Mouse (Mus musculus): Measurements from ENCODE around the gene Csf2. TPM values are rescaled to one million over a fixed set of nuclear protein-coding genes. Genes with fewer than 3 reads are reported as not detected.

The Csf2 gene
- polyA plus RNA-seq, 1 experiment from 2014 or later = not detected

DNA sequence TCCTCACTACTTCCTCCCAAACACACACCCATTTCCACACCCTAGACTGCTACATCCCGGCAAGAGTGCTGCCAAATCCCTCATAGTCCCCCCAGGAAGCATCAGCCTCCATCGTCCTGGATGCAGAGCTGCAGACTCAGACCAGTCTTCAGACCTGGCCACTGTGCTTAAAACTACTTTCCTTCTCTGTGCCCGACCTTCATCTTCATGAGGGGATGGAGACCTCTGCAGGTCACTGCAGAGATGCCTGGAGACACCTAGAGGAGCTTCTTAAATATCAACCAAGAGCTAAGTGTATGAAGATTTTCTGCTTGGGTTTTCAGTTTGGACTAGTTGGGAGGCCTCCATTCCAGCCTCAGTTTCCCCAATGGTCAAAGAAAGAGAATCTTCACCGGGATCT is 4.6 kb upstream of the Csf2 start:
- H3K9me3 ChIP-seq (replicated peaks; ENCODE audit: control insufficient read depth, low read length) = no peaks in the 10 kb centered on the region
- no peak overlapping the region for H3K4me3 ChIP-seq (ENCODE audit: low read depth, low read length)
- no peak overlapping the region for H3K4me2 ChIP-seq (ENCODE audit: low read depth, low read length)
- WGBS = 72% methylated on average over 4 of the region's 4 CpGs
- no peaks in the 10 kb centered on the region for H3K4me1 ChIP-seq (ENCODE audit: control insufficient read depth, insufficient read depth, low read length)
- no peak for ATAC-seq (replicated peaks; ENCODE audit: insufficient number of reproducible peaks, low FRiP score, low TSS enrichment, low read depth)
- no peaks in the 10 kb centered on the region for H3K36me3 ChIP-seq (replicated peaks; ENCODE audit: control insufficient read depth, insufficient read depth, low read depth, low read length)
- H3K27me3 ChIP-seq (ENCODE audit: control insufficient read depth, insufficient read depth, low read length) = no peaks in the 10 kb centered on the region
- no peak overlapping the region for H3K27ac ChIP-seq (replicated peaks; ENCODE audit: low read depth, low read length)
- no peak for DNase-seq (ENCODE audit: low spot score)
- no peak overlapping the region for H3K9ac ChIP-seq (replicated peaks; ENCODE audit: low read length)

GRCm38 (mm10) chr11:54250575-54250974 is 1.1 kb upstream of the Csf2 start:
- no peak overlapping the region for H3K4me2 ChIP-seq (ENCODE audit: low read depth, low read length)
- H3K27me3 ChIP-seq (ENCODE audit: control insufficient read depth, insufficient read depth, low read length) = no peaks in the 10 kb centered on the region
- ATAC-seq (replicated peaks; ENCODE audit: insufficient number of reproducible peaks, low FRiP score, low TSS enrichment, low read depth) = no peak
- 94% methylated on average over 11 of the region's 11 CpGs for WGBS
- no peak for DNase-seq (ENCODE audit: low spot score)
- H3K4me1 ChIP-seq (ENCODE audit: control insufficient read depth, insufficient read depth, low read length) = no peaks in the 10 kb centered on the region
- no peaks in the 10 kb centered on the region for H3K9me3 ChIP-seq (replicated peaks; ENCODE audit: control insufficient read depth, low read length)
- no peaks in the 10 kb centered on the region for H3K36me3 ChIP-seq (replicated peaks; ENCODE audit: control insufficient read depth, insufficient read depth, low read depth, low read length)
- no peak overlapping the region for H3K9ac ChIP-seq (replicated peaks; ENCODE audit: low read length)
- no peak overlapping the region for H3K4me3 ChIP-seq (ENCODE audit: low read depth, low read length)
- H3K27ac ChIP-seq (replicated peaks; ENCODE audit: low read depth, low read length) = no peak overlapping the region

DNA sequence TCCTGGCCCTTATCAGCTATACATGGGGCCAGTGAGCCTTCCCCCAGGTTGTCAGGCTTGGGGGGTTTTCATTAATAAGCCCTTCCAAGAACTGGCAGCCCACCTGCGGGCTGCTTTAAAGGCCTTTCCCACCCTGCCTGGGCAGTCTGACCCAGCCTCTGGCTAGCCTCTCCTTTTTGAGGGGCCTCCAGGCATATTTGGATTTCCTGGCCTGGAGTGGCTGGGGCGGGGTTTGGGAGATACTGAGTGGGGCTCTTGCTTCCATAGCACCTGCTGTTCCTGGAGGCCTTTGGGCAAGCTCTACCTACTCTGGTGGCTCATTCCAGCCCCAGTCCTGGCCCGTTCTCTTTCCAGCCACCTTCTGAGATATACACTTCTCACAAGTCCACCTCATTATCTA is 281 bp upstream of the Csf2 start:
- ATAC-seq (replicated peaks; ENCODE audit: insufficient number of reproducible peaks, low FRiP score, low TSS enrichment, low read depth) (no peak), DNase-seq (ENCODE audit: low spot score) (no peak)
- Histone ChIP-seq H3K9ac (replicated peaks; ENCODE audit: low read length) (no peak overlapping the region), H3K27ac (replicated peaks; ENCODE audit: low read depth, low read length) (no peak overlapping the region), H3K4me1 (ENCODE audit: control insufficient read depth, insufficient read depth, low read length) (no peaks in the 10 kb centered on the region), H3K36me3 (replicated peaks; ENCODE audit: control insufficient read depth, insufficient read depth, low read depth, low read length) (no peaks in the 10 kb centered on the region), H3K4me3 (ENCODE audit: low read depth, low read length) (no peak overlapping the region), H3K4me2 (ENCODE audit: low read depth, low read length) (no peak overlapping the region), H3K27me3 (ENCODE audit: control insufficient read depth, insufficient read depth, low read length) (no peaks in the 10 kb centered on the region), H3K9me3 (replicated peaks; ENCODE audit: control insufficient read depth, low read length) (no peaks in the 10 kb centered on the region)
- WGBS = 81% methylated on average over 3 of the region's 3 CpGs

DNA sequence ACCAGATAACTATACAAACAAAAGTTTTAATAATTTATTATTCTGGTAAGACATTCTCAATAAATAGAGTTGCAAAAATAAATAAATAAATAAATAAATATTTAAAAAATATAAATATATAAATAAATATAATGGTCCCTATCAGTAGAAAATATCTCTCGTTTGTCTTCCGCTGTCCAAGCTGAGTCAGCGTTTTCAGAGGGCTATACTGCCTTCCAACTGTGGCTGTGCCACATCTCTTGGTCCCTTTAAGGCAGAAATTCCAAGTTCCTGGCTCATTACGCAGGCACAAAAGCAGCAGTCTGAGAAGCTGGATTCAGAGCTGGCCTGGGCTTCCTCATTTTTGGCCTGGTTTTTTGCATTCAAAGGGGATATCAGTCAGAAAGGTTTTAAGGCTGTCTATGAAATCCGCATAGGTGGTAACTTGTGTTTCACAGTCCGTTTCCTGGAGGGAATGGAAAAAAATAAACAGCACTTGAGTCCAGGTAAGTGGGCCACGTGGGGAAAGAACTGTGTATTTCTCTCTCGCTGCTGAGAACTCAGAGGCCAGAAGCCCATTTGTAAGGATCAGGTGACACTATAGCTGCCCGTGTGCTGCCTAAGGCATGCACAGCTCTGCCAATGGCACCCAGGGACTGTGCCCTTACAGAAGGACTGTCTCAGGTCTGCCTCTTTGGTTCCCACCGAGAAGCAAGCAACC is 2.1 kb downstream of the Csf2 start:
- Histone ChIP-seq H3K4me2 (ENCODE audit: low read depth, low read length) (no peak overlapping the region), H3K4me3 (ENCODE audit: low read depth, low read length) (no peak overlapping the region), H3K36me3 (replicated peaks; ENCODE audit: control insufficient read depth, insufficient read depth, low read depth, low read length) (no peaks in the 10 kb centered on the region), H3K9ac (replicated peaks; ENCODE audit: low read length) (no peak overlapping the region), H3K4me1 (ENCODE audit: control insufficient read depth, insufficient read depth, low read length) (no peaks in the 10 kb centered on the region), H3K27ac (replicated peaks; ENCODE audit: low read depth, low read length) (no peak overlapping the region), H3K9me3 (replicated peaks; ENCODE audit: control insufficient read depth, low read length) (no peaks in the 10 kb centered on the region), H3K27me3 (ENCODE audit: control insufficient read depth, insufficient read depth, low read length) (no peaks in the 10 kb centered on the region)
- DNase-seq (ENCODE audit: low spot score) (no peak), ATAC-seq (replicated peaks; ENCODE audit: insufficient number of reproducible peaks, low FRiP score, low TSS enrichment, low read depth) (no peak)
- WGBS = 67% methylated on average over 10 of the region's 10 CpGs

DNA sequence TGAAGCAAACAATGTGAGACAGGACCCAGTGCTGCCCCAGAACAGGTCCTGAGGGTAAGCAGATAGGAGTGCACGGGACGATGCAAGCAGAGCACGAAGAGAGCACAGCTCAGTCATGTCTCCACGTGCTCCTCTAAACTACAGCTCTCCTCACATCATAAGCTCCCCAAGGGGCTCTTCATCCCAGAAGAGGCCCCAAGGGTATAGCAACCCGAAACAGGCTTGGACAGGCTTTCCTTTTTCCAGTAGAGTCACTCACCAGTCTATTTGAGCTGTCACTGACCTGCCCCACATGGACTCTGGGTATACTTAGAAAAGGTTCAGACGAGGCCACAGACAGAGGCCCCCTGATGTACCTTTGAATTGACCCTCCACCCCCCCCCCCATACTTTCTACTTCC is 5.0 kb downstream of the Csf2 start:
- ATAC-seq (replicated peaks; ENCODE audit: insufficient number of reproducible peaks, low FRiP score, low TSS enrichment, low read depth) = no peak
- DNase-seq (ENCODE audit: low spot score) = no peak
- H3K36me3 ChIP-seq (replicated peaks; ENCODE audit: control insufficient read depth, insufficient read depth, low read depth, low read length) = no peaks in the 10 kb centered on the region
- 71% methylated on average over 6 of the region's 6 CpGs for WGBS
- H3K27me3 ChIP-seq (ENCODE audit: control insufficient read depth, insufficient read depth, low read length) = no peaks in the 10 kb centered on the region
- H3K4me3 ChIP-seq (ENCODE audit: low read depth, low read length) = no peak overlapping the region
- no peak overlapping the region for H3K27ac ChIP-seq (replicated peaks; ENCODE audit: low read depth, low read length)
- H3K9me3 ChIP-seq (replicated peaks; ENCODE audit: control insufficient read depth, low read length) = no peaks in the 10 kb centered on the region
- H3K4me1 ChIP-seq (ENCODE audit: control insufficient read depth, insufficient read depth, low read length) = no peaks in the 10 kb centered on the region
- no peak overlapping the region for H3K9ac ChIP-seq (replicated peaks; ENCODE audit: low read length)
- no peak overlapping the region for H3K4me2 ChIP-seq (ENCODE audit: low read depth, low read length)

- H3K9me3 ChIP-seq (replicated peaks; ENCODE audit: control insufficient read depth, low read length) = no peaks in the 10 kb centered on the region
- no peak overlapping the region for H3K9ac ChIP-seq (replicated peaks; ENCODE audit: low read length)
- no peak for ATAC-seq (replicated peaks; ENCODE audit: insufficient number of reproducible peaks, low FRiP score, low TSS enrichment, low read depth)
- no peaks in the 10 kb centered on the region for H3K27me3 ChIP-seq (ENCODE audit: control insufficient read depth, insufficient read depth, low read length)
- no peak overlapping the region for H3K4me3 ChIP-seq (ENCODE audit: low read depth, low read length)
- no peaks in the 10 kb centered on the region for H3K36me3 ChIP-seq (replicated peaks; ENCODE audit: control insufficient read depth, insufficient read depth, low read depth, low read length)
- no peak for DNase-seq (ENCODE audit: low spot score)
- no peaks in the 10 kb centered on the region for H3K4me1 ChIP-seq (ENCODE audit: control insufficient read depth, insufficient read depth, low read length)
- H3K27ac ChIP-seq (replicated peaks; ENCODE audit: low read depth, low read length) = no peak overlapping the region
- H3K4me2 ChIP-seq (ENCODE audit: low read depth, low read length) = no peak overlapping the region
- 87% methylated on average over 3 of the region's 3 CpGs for WGBS
Measured at GRCm38 (mm10) chr11:54242494-54242893, 7.0 kb downstream of the Csf2 start.

GRCm38 (mm10) chr11:54236939-54237338 is 12.5 kb downstream of the Csf2 start:
- H3K27ac ChIP-seq (replicated peaks; ENCODE audit: low read depth, low read length) = no peak overlapping the region
- WGBS = 72% methylated on average over 2 of the region's 2 CpGs
- no peaks in the 10 kb centered on the region for H3K9me3 ChIP-seq (replicated peaks; ENCODE audit: control insufficient read depth, low read length)
- no peak overlapping the region for H3K9ac ChIP-seq (replicated peaks; ENCODE audit: low read length)
- no peaks in the 10 kb centered on the region for H3K36me3 ChIP-seq (replicated peaks; ENCODE audit: control insufficient read depth, insufficient read depth, low read depth, low read length)
- no peaks in the 10 kb centered on the region for H3K4me1 ChIP-seq (ENCODE audit: control insufficient read depth, insufficient read depth, low read length)
- no peak overlapping the region for H3K4me2 ChIP-seq (ENCODE audit: low read depth, low read length)
- DNase-seq (ENCODE audit: low spot score) = no peak
- ATAC-seq (replicated peaks; ENCODE audit: insufficient number of reproducible peaks, low FRiP score, low TSS enrichment, low read depth) = no peak
- no peak overlapping the region for H3K4me3 ChIP-seq (ENCODE audit: low read depth, low read length)
- H3K27me3 ChIP-seq (ENCODE audit: control insufficient read depth, insufficient read depth, low read length) = no peaks in the 10 kb centered on the region

GRCm38 (mm10) chr11:54227478-54227877 is 22.0 kb downstream of the Csf2 start:
- H3K27me3 ChIP-seq (ENCODE audit: control insufficient read depth, insufficient read depth, low read length) = no peaks in the 10 kb centered on the region
- no peak for ATAC-seq (replicated peaks; ENCODE audit: insufficient number of reproducible peaks, low FRiP score, low TSS enrichment, low read depth)
- no peaks in the 10 kb centered on the region for H3K36me3 ChIP-seq (replicated peaks; ENCODE audit: control insufficient read depth, insufficient read depth, low read depth, low read length)
- no peak for DNase-seq (ENCODE audit: low spot score)
- no peaks in the 10 kb centered on the region for H3K4me1 ChIP-seq (ENCODE audit: control insufficient read depth, insufficient read depth, low read length)
- H3K9ac ChIP-seq (replicated peaks; ENCODE audit: low read length) = no peak overlapping the region
- no peak overlapping the region for H3K27ac ChIP-seq (replicated peaks; ENCODE audit: low read depth, low read length)
- no peak overlapping the region for H3K4me3 ChIP-seq (ENCODE audit: low read depth, low read length)
- no peak overlapping the region for H3K4me2 ChIP-seq (ENCODE audit: low read depth, low read length)
- WGBS = 83% methylated on average over 2 of the region's 2 CpGs
- H3K9me3 ChIP-seq (replicated peaks; ENCODE audit: control insufficient read depth, low read length) = no peaks in the 10 kb centered on the region
